Mouse (Mus musculus): Measurements from ENCODE around the gene Tomm7. TPM values are rescaled to one million over a fixed set of nuclear protein-coding genes. Genes with fewer than 3 reads are reported as not detected.
A peak's percentile ranks its signal among the peaks of the same experiment; 100 is the strongest.
"Not testable (repeated sequence)": the region's sequence is repeated elsewhere in the genome, so short reads cannot be mapped to it uniquely, and the experiment has no call there.

Gene Tomm7
- total and polyA plus RNA-seq, 2 experiments from 2014 or later = 10.1 to 92.2 TPM

- Histone ChIP-seq H3K36me3 (ENCODE audit: insufficient read depth, low read length) (no peaks in the 10 kb centered on the region), H3K4me1 (ENCODE audit: insufficient read depth, low read length) (no peaks in the 10 kb centered on the region), H3K9me3 (ENCODE audit: low read length) (no peaks in the 10 kb centered on the region), H3K9ac (replicated peaks; ENCODE audit: low read length) (no peak overlapping the region), H3K27me3 (ENCODE audit: insufficient read depth, low read length) (no peaks in the 10 kb centered on the region), H3K4me3 (ENCODE audit: low read length) (no peak overlapping the region), H3K4me2 (ENCODE audit: low read depth, low read length) (no peak overlapping the region), H3K27ac (no peak overlapping the region)
- ATAC-seq (no peak), DNase-seq (ENCODE audit: low spot score) (no peak)
- WGBS = 89% methylated on average over 6 of the region's 6 CpGs
- no peak for TF ChIP-seq CTCF (IDR thresholded peaks at IDR 0.05; ENCODE audit: low read depth)
Measured at GRCm38 (mm10) chr5:23872586-23872985, 28.6 kb upstream of the Tomm7 start.

- not testable (repeated sequence) for H3K9ac ChIP-seq (replicated peaks; ENCODE audit: low read length); H3K27me3 ChIP-seq (ENCODE audit: insufficient read depth, low read length); ATAC-seq; H3K4me1 ChIP-seq (ENCODE audit: insufficient read depth, low read length); H3K27ac ChIP-seq; H3K9me3 ChIP-seq (ENCODE audit: low read length); DNase-seq (ENCODE audit: low spot score); H3K36me3 ChIP-seq (ENCODE audit: insufficient read depth, low read length); H3K4me3 ChIP-seq (ENCODE audit: low read length); H3K4me2 ChIP-seq (ENCODE audit: low read depth, low read length)
- 90% methylated on average over 2 of the region's 2 CpGs for WGBS
Measured at GRCm38 (mm10) chr5:23871323-23871722, 27.4 kb upstream of the Tomm7 start.

GRCm38 (mm10) chr5:23865941-23866340 is 22.0 kb upstream of the Tomm7 start:
- ATAC-seq (no peak), DNase-seq (ENCODE audit: low spot score) (no peak)
- no peak overlapping the region for H3K4me3 ChIP-seq (ENCODE audit: low read length)
- no peaks in the 10 kb centered on the region for H3K4me1 ChIP-seq (ENCODE audit: insufficient read depth, low read length)
- no peak for TF ChIP-seq CTCF (IDR thresholded peaks at IDR 0.05; ENCODE audit: low read depth)
- 77% methylated on average over 5 of the region's 5 CpGs for WGBS
- no peaks in the 10 kb centered on the region for H3K36me3 ChIP-seq (ENCODE audit: insufficient read depth, low read length)
- no peak overlapping the region for H3K9ac ChIP-seq (replicated peaks; ENCODE audit: low read length)
- H3K4me2 ChIP-seq (ENCODE audit: low read depth, low read length) = no peak overlapping the region
- no peaks in the 10 kb centered on the region for H3K9me3 ChIP-seq (ENCODE audit: low read length)
- no peak overlapping the region for H3K27ac ChIP-seq
- H3K27me3 ChIP-seq (ENCODE audit: insufficient read depth, low read length) = no peaks in the 10 kb centered on the region

GRCm38 (mm10) chr5:23864054-23864965 is 20.3 kb upstream of the Tomm7 start:
- ATAC-seq (no peak), DNase-seq (ENCODE audit: low spot score) (no peak)
- Histone ChIP-seq H3K27ac (no peak overlapping the region), H3K36me3 (ENCODE audit: insufficient read depth, low read length) (no peaks in the 10 kb centered on the region), H3K9ac (replicated peaks; ENCODE audit: low read length) (no peak overlapping the region), H3K4me2 (ENCODE audit: low read depth, low read length) (no peak overlapping the region), H3K9me3 (ENCODE audit: low read length) (no peaks in the 10 kb centered on the region), H3K4me1 (ENCODE audit: insufficient read depth, low read length) (no peaks in the 10 kb centered on the region), H3K4me3 (ENCODE audit: low read length) (no peak overlapping the region), H3K27me3 (ENCODE audit: insufficient read depth, low read length) (no peaks in the 10 kb centered on the region)
- 85% methylated on average over 13 of the region's 13 CpGs for WGBS
- no peak for TF ChIP-seq CTCF (IDR thresholded peaks at IDR 0.05; ENCODE audit: low read depth)

- no peak for TF ChIP-seq CTCF (IDR thresholded peaks at IDR 0.05; ENCODE audit: low read depth)
Measured at GRCm38 (mm10) chr5:23863166-23864053, 19.4 kb upstream of the Tomm7 start.

GRCm38 (mm10) chr5:23862291-23862690 is 18.3 kb upstream of the Tomm7 start:
- ATAC-seq (no peak), DNase-seq (ENCODE audit: low spot score) (peak; percentile 35)
- no peaks in the 10 kb centered on the region for H3K9me3 ChIP-seq (ENCODE audit: low read length)

More at GRCm38 (mm10) chr5:23863166-23864053, 19.4 kb upstream of the Tomm7 start:
- Histone ChIP-seq H3K9ac (replicated peaks; ENCODE audit: low read length) (no peak overlapping the region), H3K4me1 (ENCODE audit: insufficient read depth, low read length) (no peaks in the 10 kb centered on the region), H3K27ac (no peak overlapping the region), H3K9me3 (ENCODE audit: low read length) (no peaks in the 10 kb centered on the region), H3K4me2 (ENCODE audit: low read depth, low read length) (no peak overlapping the region), H3K4me3 (ENCODE audit: low read length) (no peak overlapping the region), H3K27me3 (ENCODE audit: insufficient read depth, low read length) (no peaks in the 10 kb centered on the region), H3K36me3 (ENCODE audit: insufficient read depth, low read length) (no peaks in the 10 kb centered on the region)
- ATAC-seq = no peak
- WGBS = 80% methylated on average over 7 of the region's 7 CpGs
- DNase-seq (ENCODE audit: low spot score) = no peak

More at GRCm38 (mm10) chr5:23862291-23862690, 18.3 kb upstream of the Tomm7 start:
- no peak overlapping the region for H3K4me2 ChIP-seq (ENCODE audit: low read depth, low read length)
- H3K36me3 ChIP-seq (ENCODE audit: insufficient read depth, low read length) = no peaks in the 10 kb centered on the region
- H3K27me3 ChIP-seq (ENCODE audit: insufficient read depth, low read length) = no peaks in the 10 kb centered on the region
- no peak overlapping the region for H3K9ac ChIP-seq (replicated peaks; ENCODE audit: low read length)
- H3K27ac ChIP-seq = no peak overlapping the region
- TF ChIP-seq CTCF (IDR thresholded peaks at IDR 0.05; ENCODE audit: low read depth) = no peak
- WGBS = 70% methylated on average over 5 of the region's 5 CpGs
- H3K4me3 ChIP-seq (ENCODE audit: low read length) = no peak overlapping the region
- no peaks in the 10 kb centered on the region for H3K4me1 ChIP-seq (ENCODE audit: insufficient read depth, low read length)

Measured in hindbrain, postnatal 0 days (tissue).